Mouse (Mus musculus) macrophage (primary cell): ENCODE measurements around the gene Cyp2r1. TPM values are rescaled to one million over a fixed set of nuclear protein-coding genes. Genes with fewer than 3 reads are reported as not detected.
"Not testable (repeated sequence)": the region's sequence is repeated elsewhere in the genome, so short reads cannot be mapped to it uniquely, and the experiment has no call there.

Source experiments
- H3K27ac ChIP-seq: fragments of 350-480 bp; formaldehyde crosslinking; 2 replicates; pipeline ENCODE4 v1.9.0; 2021
- H3K36me3 ChIP-seq: fragments of 350-480 bp; formaldehyde crosslinking; 2 replicates; pipeline ENCODE4 v1.9.0; 2021; ENCODE audit errors: inconsistent target
- H3K4me3 ChIP-seq: fragments of 350-480 bp; formaldehyde crosslinking; 2 replicates; pipeline ENCODE4 v1.9.0; 2021; ENCODE audit errors: inconsistent target
- H3K79me2 ChIP-seq: fragments of 350-480 bp; formaldehyde crosslinking; 2 replicates; pipeline ENCODE4 v1.9.0; 2021; ENCODE audit errors: inconsistent target
- WGBS: methylation state at CpG from one replicate; pipeline ENCODE4 v1.1.7; 2026; ENCODE audit warnings: inconsistent platforms; ENCODE audit not compliant: missing documents; 5-methylcytosine and 5-hydroxymethylcytosine counted together
- polyA plus RNA-seq: library from polyadenylated mRNA; stranded (reverse); fragments of 250-400 nt; gene quantifications from 3 replicates; pipeline ENCODE4 v1.2.4, GENCODE M21; 2018; ENCODE audit warnings: inconsistent platforms
- total RNA-seq, 78 experiments: library from RNA; depleted of rRNA; stranded (reverse); fragments of 250-400 nt; gene quantifications; 1 replicate in 9 of 78; 2 replicates in 24 of 78; 3 replicates in 43 of 78; 4 replicates in 2 of 78; pipeline ENCODE4 v1.2.4; 2018; ENCODE audit warnings: inconsistent platforms in 56 of 78

Cyp2r1 gene
- total RNA-seq (2018; cell fraction: chromatin; rRNA removed): 1 to 10 TPM in 21 of 26 experiments, under 1 TPM in 4, not detected in 1; 0.67 to 6.9 (median 2.4) TPM
- 1 to 10 TPM in 13 of 26 experiments, under 1 TPM in 13; 0.24 to 2.2 (median 1.1) TPM for total RNA-seq (2018; cell fraction: cytosol; rRNA removed)
- total RNA-seq (2018; cell fraction: nucleus; rRNA removed): 10 to 100 TPM in 1 of 26 experiments, 1 to 10 TPM in 21, under 1 TPM in 4; 0.52 to 10.7 (median 1.9) TPM
- polyA plus RNA-seq: 0.52 to 0.93 TPM (median 0.76 TPM) in 3 replicates

GRCm38 (mm10) chr7:114562531-114563241, at the start of gene Cyp2r1:
TSS of gene Cyp2r1 (minus strand) at chr7:114562972.
- no peak within 1 kb of the TSS for H3K4me3 ChIP-seq
- H3K27ac ChIP-seq: no peak within 1 kb of the TSS
- no peaks in the 10 kb centered on the region for H3K36me3 ChIP-seq
- no peaks in the 10 kb centered on the region for H3K79me2 ChIP-seq
- WGBS: 13% methylated on average over 56 of the region's 56 CpGs

GRCm38 (mm10) chr7:114594391-114594790, 31.6 kb upstream of the Cyp2r1 start:
- 93% methylated on average over 5 of the region's 8 CpGs for WGBS
- not testable (repeated sequence) for H3K27ac ChIP-seq, H3K36me3 ChIP-seq, H3K79me2 ChIP-seq, H3K4me3 ChIP-seq

- Histone ChIP-seq H3K27ac (no peak overlapping the region), H3K36me3 (no peaks in the 10 kb centered on the region), H3K4me3 (no peak overlapping the region), H3K79me2 (no peaks in the 10 kb centered on the region)
- WGBS: 74% methylated on average over 2 of the region's 2 CpGs
Measured at GRCm38 (mm10) chr7:114582441-114582840, 19.7 kb upstream of the Cyp2r1 start.

GRCm38 (mm10) chr7:114581200-114581599, 18.4 kb upstream of the Cyp2r1 start:
- 79% methylated on average over 5 of the region's 5 CpGs for WGBS
- Histone ChIP-seq H3K79me2 (no peaks in the 10 kb centered on the region), H3K36me3 (no peaks in the 10 kb centered on the region), H3K4me3 (no peak overlapping the region), H3K27ac (no peak overlapping the region)

- 19% methylated on average over 4 of the region's 4 CpGs for WGBS
- Histone ChIP-seq H3K27ac (no peak overlapping the region), H3K36me3 (no peaks in the 10 kb centered on the region), H3K4me3 (no peak overlapping the region), H3K79me2 (no peaks in the 10 kb centered on the region)
Measured at GRCm38 (mm10) chr7:114580426-114580825, 17.7 kb upstream of the Cyp2r1 start.

- H3K79me2 ChIP-seq: no peaks in the 10 kb centered on the region
- H3K4me3 ChIP-seq: no peak overlapping the region
- WGBS: 50% methylated on average over 1 of the region's 1 CpGs
- H3K36me3 ChIP-seq: no peaks in the 10 kb centered on the region
- no peak overlapping the region for H3K27ac ChIP-seq
Measured at GRCm38 (mm10) chr7:114577665-114578064, 14.9 kb upstream of the Cyp2r1 start.

- 8% methylated on average over 3 of the region's 3 CpGs for WGBS
- Histone ChIP-seq H3K4me3 (no peak overlapping the region; the same call in 1 of the 2 replicates), H3K36me3 (no peaks in the 10 kb centered on the region), H3K27ac (no peak overlapping the region), H3K79me2 (no peaks in the 10 kb centered on the region)
Measured at GRCm38 (mm10) chr7:114576931-114577330, 14.2 kb upstream of the Cyp2r1 start.

- not testable (repeated sequence) for H3K36me3 ChIP-seq, H3K27ac ChIP-seq, H3K79me2 ChIP-seq, H3K4me3 ChIP-seq
- WGBS: 86% methylated on average over 3 of the region's 4 CpGs
Measured at GRCm38 (mm10) chr7:114573866-114574265, 11.1 kb upstream of the Cyp2r1 start.

GRCm38 (mm10) chr7:114536179-114536578, 26.6 kb downstream of the Cyp2r1 start:
- H3K27ac ChIP-seq: no peak overlapping the region
- H3K4me3 ChIP-seq: no peak overlapping the region
- no peaks in the 10 kb centered on the region for H3K79me2 ChIP-seq
- WGBS: 100% methylated on average over 1 of the region's 1 CpGs
- H3K36me3 ChIP-seq: 0 out of 2 replicates have a peak, but pooled peaks cover 4% of the 10 kb centered on the region

GRCm38 (mm10) chr7:114526245-114526644, 36.5 kb downstream of the Cyp2r1 start:
- Histone ChIP-seq H3K36me3 (no peaks in the 10 kb centered on the region), H3K79me2 (no peaks in the 10 kb centered on the region), H3K4me3 (no peak overlapping the region), H3K27ac (peak overlapping the region; percentile 29)
- WGBS: 8% methylated on average over 1 of the region's 1 CpGs

GRCm38 (mm10) chr7:114520122-114520521, 42.6 kb downstream of the Cyp2r1 start:
- Histone ChIP-seq H3K36me3 (no peaks in the 10 kb centered on the region), H3K4me3 (no peak overlapping the region), H3K79me2 (no peaks in the 10 kb centered on the region), H3K27ac (no peak overlapping the region)
- WGBS: 90% methylated on average over 1 of the region's 1 CpGs

GRCm38 (mm10) chr7:114508879-114509278, 53.9 kb downstream of the Cyp2r1 start:
- Histone ChIP-seq H3K27ac (no peak overlapping the region), H3K79me2 (no peaks in the 10 kb centered on the region)
- WGBS: 53% methylated on average over 2 of the region's 2 CpGs

More at GRCm38 (mm10) chr7:114508879-114509278, 53.9 kb downstream of the Cyp2r1 start:
- no peaks in the 10 kb centered on the region for H3K36me3 ChIP-seq
- no peak overlapping the region for H3K4me3 ChIP-seq

Other genes with a start within 250 kb of the Cyp2r1 start
- 4.1 to 9.2 TPM (median 5.3 TPM) in 3 replicates for gene Pde3b, start 147.7 kb downstream of the Cyp2r1 start, polyA plus RNA-seq
- gene Calca, start 73.4 kb upstream of the Cyp2r1 start, polyA plus RNA-seq: not detected in 3 replicates
- gene Calcb, start 155.7 kb upstream of the Cyp2r1 start, polyA plus RNA-seq: not detected in 3 replicates
- not detected in 3 replicates for gene Insc, start 180.7 kb upstream of the Cyp2r1 start, polyA plus RNA-seq